Mouse (Mus musculus): ENCODE results near the gene Pclo.
"Not testable (repeated sequence)": the region's sequence is repeated elsewhere in the genome, so short reads cannot be mapped to it uniquely, and the experiment has no call there.

Pclo gene

DNA sequence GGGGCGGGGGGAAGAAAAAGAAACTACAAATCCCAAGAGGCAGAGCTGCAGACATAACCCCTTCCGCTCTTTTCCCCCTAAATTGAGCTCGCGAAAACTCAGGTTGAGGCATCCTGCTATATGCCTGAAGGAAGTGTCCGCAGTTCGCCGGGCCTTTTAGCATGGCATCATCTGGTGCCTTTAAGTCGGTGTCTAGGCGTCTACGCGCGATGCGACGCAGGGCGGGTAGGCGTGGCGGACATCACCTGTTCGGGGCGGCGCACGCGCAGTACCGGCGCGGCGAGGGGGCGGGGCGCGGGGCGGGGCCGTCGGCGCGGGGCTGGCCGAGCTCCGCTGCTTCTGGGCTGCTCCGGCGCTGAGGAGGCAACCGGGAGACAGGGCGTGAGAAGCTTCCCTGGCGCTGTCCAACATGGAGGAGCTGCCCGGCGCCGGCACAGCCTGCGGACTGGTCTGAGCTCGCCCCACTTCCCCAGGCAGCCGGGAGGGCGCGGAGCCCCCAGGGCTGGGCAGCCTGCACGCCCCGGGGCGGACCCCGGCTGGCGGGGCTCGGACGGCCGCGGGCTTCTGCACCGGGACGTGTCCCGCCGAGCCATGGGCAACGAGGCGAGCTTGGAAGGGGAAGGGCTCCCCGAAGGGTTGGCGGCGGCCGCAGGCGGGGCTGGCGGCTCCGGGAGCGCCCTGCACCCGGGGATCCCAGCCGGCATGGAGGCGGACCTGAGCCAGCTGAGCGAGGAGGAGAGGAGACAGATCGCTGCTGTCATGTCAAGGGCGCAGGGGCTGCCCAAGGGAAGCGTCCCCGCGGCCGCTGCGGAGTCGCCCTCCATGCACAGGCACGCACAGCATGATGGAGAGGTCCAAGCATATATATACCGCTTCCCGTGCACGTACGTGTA, at the start of gene Pclo:
Gene Pclo (plus strand): TSS at position 288 of the 893 bp plus-strand sequence.
- peak; percentile 83 for DNase-seq (ENCODE audit: low spot score)

DNA sequence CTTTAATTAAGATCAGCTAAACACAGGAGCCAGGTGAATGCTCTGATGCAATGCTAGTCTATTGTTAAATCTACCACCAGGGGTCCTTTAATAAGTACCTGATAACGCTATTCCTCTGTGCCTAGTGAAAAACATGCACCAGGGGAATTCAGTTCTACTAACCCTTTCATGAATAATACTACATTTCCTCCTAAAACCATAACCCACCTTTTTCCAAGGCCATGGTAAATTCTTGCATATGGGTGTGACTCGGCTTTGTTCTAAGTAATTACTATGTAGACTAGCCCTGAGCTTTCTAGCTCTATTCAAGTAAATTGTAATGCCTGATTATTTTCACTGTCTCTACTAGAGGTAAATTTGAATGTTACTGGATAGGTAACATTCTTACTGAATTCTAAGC, 20.3 kb upstream of the Pclo start:
- not testable (repeated sequence) for DNase-seq (ENCODE audit: low spot score)

- no peak for DNase-seq (ENCODE audit: low spot score)
These were observed 6.2 kb upstream of the Pclo start for GRCm38 (mm10) chr5:14508522-14508921.

DNA sequence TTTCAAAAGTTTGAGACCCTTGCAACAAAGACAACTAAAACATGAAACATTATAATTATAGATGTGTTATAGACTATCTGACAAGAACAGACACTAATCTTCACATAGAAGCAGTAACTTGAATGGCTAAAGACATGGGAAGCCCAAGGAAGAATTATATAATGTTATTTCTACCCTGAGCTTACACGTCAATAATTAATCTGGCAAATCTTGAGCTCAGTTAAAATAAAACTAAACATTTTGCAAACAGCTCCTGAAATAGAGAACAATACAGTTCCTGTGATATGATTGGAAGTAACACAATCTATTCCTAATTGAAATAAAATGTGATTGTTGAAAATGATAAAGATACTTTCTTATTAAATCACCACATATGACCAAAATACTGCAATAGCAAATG, 5.1 kb upstream of the Pclo start:
- no peak for DNase-seq (ENCODE audit: low spot score)

DNA sequence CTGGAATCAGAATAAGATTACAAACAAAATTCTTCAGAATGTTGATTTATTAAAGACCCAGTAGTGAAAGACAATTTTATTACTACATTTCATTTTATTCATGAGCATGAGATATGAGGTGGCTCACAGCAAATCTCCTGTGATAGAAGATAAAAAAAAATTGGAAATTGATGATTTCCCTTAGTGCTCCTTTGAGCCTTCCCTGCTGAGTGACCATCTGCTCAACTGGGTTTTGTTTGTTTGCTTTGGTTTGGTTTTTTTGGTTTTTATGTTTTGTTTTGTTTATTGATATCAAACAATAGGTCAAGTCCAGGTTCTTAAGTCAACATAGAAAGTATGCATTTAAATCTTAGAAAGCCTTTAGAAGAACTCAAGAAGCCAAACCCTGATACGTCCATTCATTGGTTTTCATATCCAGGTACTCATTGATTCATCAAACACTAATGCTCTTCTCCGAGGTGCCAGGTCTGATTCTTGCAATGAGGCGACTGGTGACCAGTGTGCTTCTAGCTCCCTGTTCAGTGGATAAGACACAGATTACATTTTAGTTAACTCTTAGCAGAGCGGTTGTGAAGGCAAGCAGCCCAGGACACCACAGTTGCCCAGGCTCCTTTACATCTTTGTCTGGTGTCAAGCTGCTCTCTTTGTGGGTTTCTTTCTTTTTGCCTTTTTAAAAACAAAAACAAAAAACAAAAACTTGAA, 3.6 kb downstream of the Pclo start:
- no peak for DNase-seq (ENCODE audit: low spot score)

GRCm38 (mm10) chr5:14522006-14522405, 7.3 kb downstream of the Pclo start:
- DNase-seq (ENCODE audit: low spot score) = no peak

GRCm38 (mm10) chr5:14526038-14526437, 11.3 kb downstream of the Pclo start:
- no peak for DNase-seq (ENCODE audit: low spot score)

GRCm38 (mm10) chr5:14527796-14528195, 13.1 kb downstream of the Pclo start:
- DNase-seq (ENCODE audit: low spot score) = no peak

- no peak for DNase-seq (ENCODE audit: low spot score)
These were observed 17.2 kb downstream of the Pclo start for GRCm38 (mm10) chr5:14531906-14532305.

DNA sequence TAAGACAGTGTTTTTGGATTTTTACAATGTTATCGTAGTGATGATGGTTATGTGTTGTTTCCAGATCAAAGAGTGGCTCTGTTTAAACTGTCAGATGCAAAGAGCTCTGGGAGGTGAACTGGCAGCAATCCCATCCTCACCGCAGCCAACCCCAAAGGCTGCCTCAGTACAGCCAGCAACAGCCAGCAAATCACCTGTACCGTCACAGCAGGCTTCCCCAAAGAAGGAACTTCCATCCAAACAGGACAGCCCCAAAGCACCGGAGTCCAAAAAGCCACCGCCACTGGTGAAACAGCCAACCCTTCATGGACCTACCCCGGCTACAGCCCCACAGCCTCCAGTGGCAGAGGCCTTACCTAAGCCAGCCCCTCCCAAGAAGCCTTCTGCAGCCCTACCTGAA, 24.6 kb downstream of the Pclo start:
- no peak for DNase-seq (ENCODE audit: low spot score)

DNA sequence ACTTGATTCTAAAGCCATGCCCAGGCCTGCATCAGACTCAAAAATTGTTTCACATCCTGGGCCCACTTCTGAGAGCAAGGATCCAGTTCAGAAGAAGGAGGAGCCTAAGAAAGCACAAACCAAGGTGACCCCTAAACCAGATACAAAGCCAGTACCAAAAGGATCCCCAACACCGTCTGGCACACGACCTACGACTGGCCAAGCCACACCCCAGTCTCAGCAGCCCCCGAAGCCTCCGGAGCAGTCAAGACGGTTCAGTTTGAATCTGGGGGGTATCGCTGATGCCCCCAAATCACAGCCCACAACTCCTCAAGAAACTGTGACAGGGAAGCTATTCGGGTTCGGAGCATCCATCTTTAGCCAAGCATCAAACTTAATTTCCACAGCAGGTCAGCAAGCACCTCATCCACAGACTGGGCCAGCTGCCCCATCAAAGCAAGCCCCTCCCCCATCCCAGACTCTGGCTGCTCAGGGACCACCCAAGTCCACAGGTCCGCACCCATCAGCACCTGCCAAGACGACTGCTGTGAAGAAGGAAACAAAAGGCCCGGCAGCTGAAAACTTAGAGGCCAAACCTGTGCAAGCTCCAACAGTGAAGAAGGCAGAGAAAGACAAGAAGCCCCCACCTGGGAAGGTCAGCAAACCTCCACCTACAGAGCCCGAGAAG, 25.4 kb downstream of the Pclo start:
- DNase-seq (ENCODE audit: low spot score) = no peak

DNA sequence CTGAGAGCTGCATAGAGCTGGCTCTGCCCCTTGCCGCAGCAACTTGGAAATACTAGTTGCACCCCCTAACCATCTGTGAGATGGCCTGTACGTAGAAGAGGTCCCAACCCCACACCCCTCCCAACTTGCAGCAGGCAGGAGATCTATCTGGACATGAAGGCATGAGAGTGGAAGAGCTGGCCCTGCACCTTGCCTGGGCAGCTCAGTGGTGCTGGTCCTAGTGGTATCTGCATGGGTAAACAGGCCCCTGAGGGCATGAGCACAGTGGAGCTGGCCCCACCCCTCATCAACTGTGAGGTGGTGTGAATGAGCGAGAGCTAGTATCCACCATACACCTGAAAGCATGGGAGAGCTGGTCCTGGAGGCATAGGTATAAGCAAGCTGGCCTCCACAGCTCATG, 60.9 kb downstream of the Pclo start:
- DNase-seq (ENCODE audit: low spot score) = no peak

DNA sequence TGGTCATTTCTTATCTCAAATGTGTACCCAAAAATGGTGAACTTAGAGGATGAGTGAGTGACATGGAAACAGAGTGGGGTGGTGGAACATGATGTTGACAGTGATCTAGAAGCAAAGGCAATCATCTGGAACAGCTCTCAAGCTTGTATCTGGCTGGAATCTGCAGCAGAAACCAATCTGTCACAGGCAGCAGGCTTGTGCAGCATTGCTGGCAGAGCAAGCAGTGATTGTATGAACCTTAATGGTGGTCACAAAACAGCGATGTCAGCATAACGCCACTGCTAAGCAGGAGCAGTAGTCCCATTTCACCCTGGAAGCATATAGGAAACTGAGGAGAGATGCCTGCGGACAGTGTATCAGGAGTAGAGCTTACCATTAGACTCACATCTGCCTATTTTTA, 76.8 kb downstream of the Pclo start:
- no peak for DNase-seq (ENCODE audit: low spot score)

GRCm38 (mm10) chr5:14595426-14596013, 80.8 kb downstream of the Pclo start:
- DNase-seq (ENCODE audit: low spot score) = no peak

GRCm38 (mm10) chr5:14608318-14608717, 93.6 kb downstream of the Pclo start:
- DNase-seq (ENCODE audit: low spot score) = no peak

- no peak for DNase-seq (ENCODE audit: low spot score)
These were observed 106.4 kb downstream of the Pclo start for GRCm38 (mm10) chr5:14621146-14621545.

DNA sequence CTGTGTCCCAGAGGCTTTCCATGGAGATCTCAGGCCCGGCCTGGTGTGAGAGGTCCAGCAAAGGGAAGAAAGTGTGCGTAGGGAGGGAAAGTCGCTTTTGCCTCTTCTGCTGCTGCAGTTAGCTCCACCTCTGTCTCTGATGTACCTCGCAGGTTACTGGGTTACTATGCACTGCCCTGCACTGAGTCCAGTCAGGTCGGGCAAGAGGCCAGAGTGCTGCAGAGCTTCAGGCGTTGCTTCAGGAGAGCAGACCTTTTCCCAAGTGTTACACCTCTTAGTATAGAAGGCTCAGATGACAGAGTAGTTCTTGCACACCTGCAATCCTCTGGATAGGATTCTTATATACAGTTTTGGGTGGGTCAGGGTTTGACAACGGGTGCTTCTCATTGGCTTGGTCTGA, 108.6 kb downstream of the Pclo start:
- no peak for DNase-seq (ENCODE audit: low spot score)

DNA sequence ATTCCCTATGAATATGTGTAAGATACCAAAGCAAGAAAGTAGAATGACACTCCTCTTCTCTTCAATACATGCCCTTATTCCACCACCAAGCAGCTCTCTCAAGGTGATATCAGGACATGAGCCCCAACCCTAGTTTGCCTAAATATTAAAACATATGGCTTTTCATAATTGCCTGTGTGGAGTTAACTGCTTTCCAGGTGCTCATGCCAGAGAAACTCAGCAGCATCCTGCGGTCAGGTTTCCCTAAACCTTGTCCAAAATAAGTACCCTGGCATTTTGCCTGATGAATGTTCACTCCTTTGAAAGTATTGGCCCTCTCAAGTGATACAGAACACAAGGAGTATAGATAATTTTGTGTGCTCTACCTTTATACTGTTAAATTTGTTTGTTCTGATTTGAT, 126.5 kb downstream of the Pclo start:
- no peak for DNase-seq (ENCODE audit: low spot score)

- DNase-seq (ENCODE audit: low spot score) = no peak
These were observed 131.1 kb downstream of the Pclo start for GRCm38 (mm10) chr5:14645856-14646255.

- no peak for DNase-seq (ENCODE audit: low spot score)
These were observed 145.9 kb downstream of the Pclo start for GRCm38 (mm10) chr5:14660637-14661036.

DNA sequence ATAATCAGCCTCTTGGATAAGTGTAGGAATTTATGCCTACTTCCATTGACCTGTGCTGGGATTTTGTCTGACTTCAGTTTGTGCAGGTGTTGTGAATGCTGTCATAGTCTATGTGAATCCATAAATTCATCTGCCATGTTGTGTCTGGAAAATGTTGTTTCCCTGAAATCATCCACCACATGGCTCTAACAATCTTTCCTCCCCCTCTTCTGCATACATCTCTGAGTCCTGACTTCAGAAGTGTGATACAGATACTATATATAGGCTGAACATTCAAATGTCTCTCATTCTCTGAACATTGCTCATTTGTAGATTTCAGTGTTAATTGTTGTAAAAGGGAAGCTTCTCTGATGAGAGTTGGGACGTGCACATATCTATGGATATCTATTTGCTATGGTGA, 147.5 kb downstream of the Pclo start:
- no peak for DNase-seq (ENCODE audit: low spot score)

GRCm38 (mm10) chr5:14662603-14663002, 147.9 kb downstream of the Pclo start:
- DNase-seq (ENCODE audit: low spot score) = no peak

All from ovary, postnatal 36 days (tissue).